Mouse (Mus musculus): ENCODE results near the gene 4933428G20Rik. TPM values are rescaled to one million over a fixed set of nuclear protein-coding genes. Genes with fewer than 3 reads are reported as not detected.

The 4933428G20Rik gene
- polyA plus RNA-seq (2015; fragmentation: Nextera tagmentation; extraction: Ambion mirVana): 0.39 and 0.61 TPM in 2 replicates

DNA sequence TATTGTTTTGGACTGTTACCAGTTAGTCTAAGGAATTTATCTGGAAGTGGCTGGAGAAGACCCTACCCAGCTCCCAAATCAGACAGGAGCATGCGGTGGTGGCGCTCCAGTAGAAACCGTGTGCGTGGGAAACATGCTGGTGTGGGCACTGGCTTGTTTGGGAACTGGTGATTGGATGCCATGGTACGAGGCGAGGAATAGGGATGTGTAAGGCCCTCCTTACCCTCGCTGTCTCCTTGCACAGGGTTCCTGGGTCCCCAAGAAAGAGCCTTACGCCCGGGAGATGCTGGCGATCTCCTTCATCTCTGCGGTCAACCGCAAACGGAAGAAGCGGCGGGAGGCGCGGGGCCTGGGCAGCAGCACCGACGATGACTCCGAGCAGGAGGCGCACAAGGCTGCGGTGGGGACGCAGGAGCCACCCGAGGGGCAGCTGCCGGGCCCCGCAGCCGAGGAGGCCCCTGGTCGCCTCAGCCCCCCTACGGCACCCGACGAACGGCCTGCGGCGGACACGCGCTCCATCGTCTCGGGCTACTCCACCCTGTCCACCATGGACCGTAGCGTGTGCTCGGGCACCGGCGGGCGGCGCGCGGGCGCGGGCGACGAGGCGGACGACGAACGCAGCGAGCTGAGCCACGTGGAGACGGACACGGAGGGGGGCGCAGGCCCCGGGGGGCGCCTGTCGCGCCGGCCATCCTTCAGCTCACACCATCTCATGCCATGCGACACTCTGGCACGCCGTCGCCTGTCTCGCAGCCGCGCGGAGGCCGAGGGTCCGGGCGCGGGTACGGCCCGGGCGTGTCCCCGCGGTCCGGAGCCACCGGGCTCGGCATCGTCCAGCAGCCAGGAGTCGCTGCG is at the start of gene 4933428G20Rik:
4933428G20Rik (minus strand) TSS at position 476 of the 855 bp plus-strand sequence.
- 0 out of 2 replicates have a peak, but pooled peaks cover 6% of the 10 kb centered on the region for H3K4me1 ChIP-seq (replicated peaks)
- 68% methylated on average over 88 of the region's 88 CpGs for WGBS (ENCODE audit: insufficient replicate concordance)
- H3K27ac ChIP-seq (replicated peaks): no peak within 1 kb of the TSS
- ATAC-seq (ENCODE audit: insufficient read depth): no peak
- peaks cover 17% of the 10 kb centered on the region; the same call in 1 of the 2 replicates for H3K27me3 ChIP-seq
- H3K36me3 ChIP-seq (replicated peaks): peaks cover 71% of the 10 kb centered on the region
- H3K4me3 ChIP-seq (replicated peaks): no peak within 1 kb of the TSS
- no peaks in the 10 kb centered on the region for H3K9me3 ChIP-seq (replicated peaks)
- H3K9ac ChIP-seq: no peak within 1 kb of the TSS
- H3K4me2 ChIP-seq: peak within 1 kb of the TSS; percentile 23; the same call in 1 of the 2 replicates

GRCm38 (mm10) chr11:97548757-97549156 is 48.6 kb upstream of the 4933428G20Rik start:
- ATAC-seq (ENCODE audit: insufficient read depth): no peak
- Histone ChIP-seq H3K4me1 (replicated peaks) (peaks cover 7% of the 10 kb centered on the region; the same call in 1 of the 2 replicates), H3K9ac (no peak overlapping the region), H3K27ac (replicated peaks) (no peak overlapping the region), H3K36me3 (replicated peaks) (no peaks in the 10 kb centered on the region), H3K4me2 (no peak overlapping the region), H3K27me3 (peaks cover 97% of the 10 kb centered on the region), H3K9me3 (replicated peaks) (no peaks in the 10 kb centered on the region), H3K4me3 (replicated peaks) (no peak overlapping the region)
- 32% methylated on average over 8 of the region's 8 CpGs for WGBS (ENCODE audit: insufficient replicate concordance)

DNA sequence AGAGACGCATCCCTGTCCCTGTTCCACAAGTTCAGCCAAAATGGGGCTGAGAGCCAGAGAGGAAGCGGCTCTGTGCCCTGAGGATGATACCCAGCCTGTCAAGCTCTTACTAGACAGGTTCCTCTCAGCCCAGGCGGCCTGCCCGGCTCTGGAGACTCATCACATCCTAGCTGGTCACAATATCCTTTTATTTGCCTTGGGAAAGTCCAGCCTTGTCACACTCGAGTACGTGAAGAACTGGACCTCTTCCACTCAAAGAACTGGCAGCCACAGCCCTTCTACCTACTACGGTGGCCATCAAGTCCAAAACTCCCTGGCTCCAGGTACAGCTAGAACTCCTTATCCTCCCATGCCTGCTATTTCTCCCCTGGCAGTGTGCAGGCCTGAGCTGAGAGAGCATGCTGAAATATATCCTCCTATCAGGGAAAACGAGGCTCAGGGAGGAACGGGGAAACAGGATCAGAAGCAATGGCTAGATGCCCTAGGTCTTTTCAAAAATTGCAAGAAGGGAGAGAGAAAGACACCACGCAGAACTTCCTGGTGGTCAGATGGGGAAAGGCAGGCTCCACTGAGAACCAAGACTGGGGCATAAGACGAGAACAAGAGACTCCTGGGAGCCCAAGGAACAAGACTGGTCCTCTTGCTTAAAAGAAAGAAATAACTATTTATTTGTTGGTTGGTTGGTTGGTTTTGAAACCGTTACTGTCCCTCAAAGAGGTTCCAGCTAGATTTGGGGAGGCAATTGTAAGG is 48.0 kb upstream of the 4933428G20Rik start:
- no peak overlapping the region for H3K9ac ChIP-seq
- no peak overlapping the region for H3K4me3 ChIP-seq (replicated peaks)
- peaks cover 100% of the 10 kb centered on the region for H3K27me3 ChIP-seq
- no peak overlapping the region for H3K4me2 ChIP-seq
- H3K36me3 ChIP-seq (replicated peaks): no peaks in the 10 kb centered on the region
- no peaks in the 10 kb centered on the region for H3K9me3 ChIP-seq (replicated peaks)
- H3K4me1 ChIP-seq (replicated peaks): peaks cover 7% of the 10 kb centered on the region; the same call in 1 of the 2 replicates
- WGBS (ENCODE audit: insufficient replicate concordance): 36% methylated on average over 12 of the region's 12 CpGs
- no peak for ATAC-seq (ENCODE audit: insufficient read depth)
- H3K27ac ChIP-seq (replicated peaks): no peak overlapping the region

- peak overlapping the region; percentile 46 for H3K4me3 ChIP-seq (replicated peaks)
- H3K27ac ChIP-seq (replicated peaks): no peak overlapping the region
- no peaks in the 10 kb centered on the region for H3K36me3 ChIP-seq (replicated peaks)
- peaks cover 7% of the 10 kb centered on the region; the same call in 1 of the 2 replicates for H3K4me1 ChIP-seq (replicated peaks)
- under 1% methylated on average over 59 of the region's 73 CpGs for whole genome bisulfite sequencing (ENCODE audit: insufficient replicate concordance)
- no peak overlapping the region for H3K9ac ChIP-seq
- H3K9me3 ChIP-seq (replicated peaks): no peaks in the 10 kb centered on the region
- H3K27me3 ChIP-seq: peaks cover 98% of the 10 kb centered on the region
- H3K4me2 ChIP-seq: peak overlapping the region; percentile 68
- peak; percentile 12; the same call in 1 of the 2 replicates for ATAC-seq (ENCODE audit: insufficient read depth)
Observed at GRCm38 (mm10) chr11:97546804-97547411, 46.8 kb upstream of the 4933428G20Rik start.

- peak overlapping the region; percentile 46 for H3K4me3 ChIP-seq (replicated peaks)
- peaks cover 7% of the 10 kb centered on the region; the same call in 1 of the 2 replicates for H3K4me1 ChIP-seq (replicated peaks)
- H3K36me3 ChIP-seq (replicated peaks): no peaks in the 10 kb centered on the region
- H3K27ac ChIP-seq (replicated peaks): no peak overlapping the region
- H3K27me3 ChIP-seq: peaks cover 98% of the 10 kb centered on the region
- no peak for ATAC-seq (ENCODE audit: insufficient read depth)
- no peak overlapping the region for H3K9ac ChIP-seq
- H3K4me2 ChIP-seq: peak overlapping the region; percentile 68
- 2% methylated on average over 26 of the region's 26 CpGs for WGBS (ENCODE audit: insufficient replicate concordance)
- H3K9me3 ChIP-seq (replicated peaks): no peaks in the 10 kb centered on the region
Observed at GRCm38 (mm10) chr11:97545808-97546560, 45.8 kb upstream of the 4933428G20Rik start.

DNA sequence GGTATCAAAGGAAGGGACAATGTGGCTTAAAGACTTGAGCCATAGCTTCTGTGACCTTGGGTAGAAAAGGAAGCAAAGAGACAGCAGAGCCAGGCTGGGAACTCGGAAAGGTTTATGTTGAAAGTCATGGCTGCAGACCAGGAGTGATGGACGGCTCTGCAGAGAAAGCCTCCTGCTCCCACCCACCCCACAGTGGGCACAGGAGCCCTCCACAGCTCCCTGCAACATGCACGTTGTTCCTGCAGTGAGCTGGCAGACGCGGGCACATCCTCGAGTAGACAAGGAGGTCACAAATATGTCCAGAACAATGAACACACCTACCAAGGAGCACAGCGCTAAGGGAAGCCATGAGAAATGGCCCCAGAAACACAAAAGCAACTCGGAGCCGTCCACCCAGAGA is 43.7 kb upstream of the 4933428G20Rik start:
- no peak overlapping the region for H3K27ac ChIP-seq (replicated peaks)
- H3K4me3 ChIP-seq (replicated peaks): no peak overlapping the region
- H3K27me3 ChIP-seq: peaks cover 96% of the 10 kb centered on the region
- no peaks in the 10 kb centered on the region for H3K36me3 ChIP-seq (replicated peaks)
- ATAC-seq (ENCODE audit: insufficient read depth): no peak
- H3K9ac ChIP-seq: no peak overlapping the region
- H3K9me3 ChIP-seq (replicated peaks): no peaks in the 10 kb centered on the region
- peaks cover 7% of the 10 kb centered on the region; the same call in 1 of the 2 replicates for H3K4me1 ChIP-seq (replicated peaks)
- 59% methylated on average over 9 of the region's 9 CpGs for WGBS (ENCODE audit: insufficient replicate concordance)
- no peak overlapping the region for H3K4me2 ChIP-seq

- H3K9me3 ChIP-seq (replicated peaks): no peaks in the 10 kb centered on the region
- WGBS (ENCODE audit: insufficient replicate concordance): 62% methylated on average over 12 of the region's 12 CpGs
Observed at GRCm38 (mm10) chr11:97543181-97543733, 43.1 kb upstream of the 4933428G20Rik start.

DNA sequence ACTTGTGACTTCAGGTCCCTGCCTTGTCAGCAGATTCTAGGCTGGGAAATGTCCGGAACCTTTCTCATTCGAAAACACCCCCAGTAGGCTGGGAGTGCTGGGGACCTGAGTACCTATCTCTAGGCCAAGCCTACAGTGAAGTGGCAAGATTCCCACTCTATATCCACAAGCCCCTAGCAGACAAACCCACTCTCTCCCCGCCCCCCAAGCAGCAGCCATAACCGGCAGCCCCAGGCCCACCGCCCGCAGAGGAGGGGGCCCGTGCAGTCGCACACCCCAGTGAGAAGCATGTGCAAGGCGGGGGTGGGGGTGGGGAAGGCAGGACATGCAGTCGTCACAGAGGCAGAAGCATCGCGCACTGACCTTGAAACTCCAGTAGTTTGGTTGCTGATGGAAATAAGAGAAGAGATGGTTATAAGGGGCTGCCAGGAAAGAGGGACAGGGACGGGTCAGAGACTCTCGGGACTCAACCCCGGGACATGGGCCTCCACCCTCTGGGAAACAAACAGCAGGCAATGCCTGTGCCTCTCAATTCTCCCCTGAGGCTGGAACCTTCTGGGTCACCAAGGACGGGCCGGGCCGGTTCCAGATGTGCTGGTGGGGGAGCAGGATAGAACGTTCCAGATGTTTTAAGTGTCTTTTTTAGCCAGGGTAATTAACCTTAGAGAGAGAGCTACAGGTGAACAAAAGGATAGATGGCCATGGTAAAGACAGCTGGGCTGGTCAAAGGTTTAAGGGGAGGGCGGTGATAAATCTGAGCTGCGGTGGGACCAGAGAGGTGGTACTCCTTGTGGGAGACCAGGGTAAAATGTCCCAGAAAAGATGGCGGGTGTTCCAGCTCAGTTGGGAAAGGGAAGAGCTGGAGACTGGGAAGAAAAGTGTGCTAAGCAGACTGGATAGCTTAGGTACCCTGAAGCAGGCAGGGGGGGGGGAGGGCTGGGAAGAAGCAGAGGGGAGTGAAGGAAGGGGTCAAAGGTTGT is 42.3 kb upstream of the 4933428G20Rik start:
- Histone ChIP-seq H3K27me3 (peaks cover 96% of the 10 kb centered on the region), H3K4me2 (no peak overlapping the region)
- 68% methylated on average over 22 of the region's 22 CpGs for WGBS (ENCODE audit: insufficient replicate concordance)

More at GRCm38 (mm10) chr11:97543181-97543733, 43.1 kb upstream of the 4933428G20Rik start:
- no peak for ATAC-seq (ENCODE audit: insufficient read depth)
- Histone ChIP-seq H3K4me3 (replicated peaks) (no peak overlapping the region), H3K27ac (replicated peaks) (no peak overlapping the region), H3K9ac (no peak overlapping the region), H3K4me1 (replicated peaks) (peaks cover 7% of the 10 kb centered on the region; the same call in 1 of the 2 replicates), H3K36me3 (replicated peaks) (no peaks in the 10 kb centered on the region), H3K27me3 (peaks cover 96% of the 10 kb centered on the region), H3K4me2 (no peak overlapping the region)

GRCm38 (mm10) chr11:97540604-97541003 is 40.5 kb upstream of the 4933428G20Rik start:
- no peaks in the 10 kb centered on the region for H3K9me3 ChIP-seq (replicated peaks)
- H3K27ac ChIP-seq (replicated peaks): no peak overlapping the region
- H3K4me3 ChIP-seq (replicated peaks): no peak overlapping the region
- H3K36me3 ChIP-seq (replicated peaks): no peaks in the 10 kb centered on the region
- H3K9ac ChIP-seq: no peak overlapping the region
- 30% methylated on average over 3 of the region's 3 CpGs for WGBS (ENCODE audit: insufficient replicate concordance)
- 0 out of 2 replicates have a peak, but pooled peaks cover 3% of the 10 kb centered on the region for H3K4me1 ChIP-seq (replicated peaks)
- no peak overlapping the region for H3K4me2 ChIP-seq
- no peak for ATAC-seq (ENCODE audit: insufficient read depth)
- peaks cover 96% of the 10 kb centered on the region for H3K27me3 ChIP-seq

More for the DNA sequence above, 42.3 kb upstream of the 4933428G20Rik start:
- no peaks in the 10 kb centered on the region for H3K36me3 ChIP-seq (replicated peaks)
- H3K4me1 ChIP-seq (replicated peaks): peaks cover 7% of the 10 kb centered on the region; the same call in 1 of the 2 replicates
- H3K9me3 ChIP-seq (replicated peaks): no peaks in the 10 kb centered on the region
- no peak overlapping the region for H3K9ac ChIP-seq
- H3K27ac ChIP-seq (replicated peaks): no peak overlapping the region
- no peak overlapping the region for H3K4me3 ChIP-seq (replicated peaks)
- ATAC-seq (ENCODE audit: insufficient read depth): no peak

All from liver, embryonic 15.5 days (tissue).